Mouse (Mus musculus) lung, postnatal 0 days (tissue): Measurements from ENCODE around the gene Ttc29.

ENCODE experiments used
- CTCF ChIP-seq: IDR thresholded peaks from 2 replicates; pipeline ENCODE4 v1.5.1; 2016; ENCODE audit warnings: antibody characterized with exemption, mild to moderate bottlenecking
- EP300 ChIP-seq: IDR thresholded peaks from 2 replicates; pipeline ENCODE4 v1.6.1; 2016; ENCODE audit warnings: antibody characterized with exemption, mild to moderate bottlenecking, control low read depth

DNA sequence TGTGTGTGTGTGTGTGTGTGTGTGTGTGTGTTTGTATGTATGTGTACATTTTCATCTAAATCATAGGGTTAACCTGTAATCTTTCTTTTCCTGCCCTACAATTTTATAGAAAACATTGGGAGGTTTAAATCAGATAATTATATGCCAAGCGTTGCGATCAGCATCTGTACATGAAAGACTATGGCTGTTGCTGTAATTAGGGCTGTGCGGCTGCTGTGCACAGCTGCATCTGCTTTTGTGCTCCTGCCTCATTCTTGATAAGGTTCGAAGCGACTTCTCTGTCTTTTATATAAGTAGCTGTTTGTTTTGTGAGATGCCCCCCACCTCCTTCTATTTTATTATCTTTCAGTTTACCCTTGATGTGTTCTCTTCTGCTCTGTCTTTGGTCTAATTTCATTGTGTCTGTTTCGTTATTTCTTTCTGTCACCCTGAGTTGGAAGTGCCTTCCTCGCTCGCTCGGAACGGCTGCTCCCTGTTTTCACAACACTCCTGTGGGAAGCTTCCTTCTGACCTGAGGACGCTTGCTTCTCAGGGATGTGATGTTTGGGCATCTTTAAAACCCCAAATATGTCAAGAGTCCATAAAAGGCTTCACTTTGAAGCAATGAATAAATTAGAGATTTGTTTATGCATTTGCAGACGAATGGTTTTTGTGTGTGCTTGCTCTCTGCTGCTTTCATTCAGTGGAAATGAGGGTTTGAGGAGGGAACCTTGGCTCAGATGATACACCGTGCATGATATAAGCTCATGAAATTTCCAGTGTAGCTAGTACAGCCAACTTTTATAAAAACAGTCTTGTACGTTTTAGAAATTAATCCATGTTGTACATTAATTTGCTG, 20.0 kb downstream of the Ttc29 start:
- TF ChIP-seq CTCF (no peak), EP300 (no peak)
